Mouse (Mus musculus): ENCODE measurements around the gene Fbxl5. TPM values are rescaled to one million over a fixed set of nuclear protein-coding genes. Genes with fewer than 3 reads are reported as not detected.

Fbxl5 gene
- 68.7 and 71.3 TPM in 2 replicates for polyA plus RNA-seq (2014; fragmentation: Nextera tagmentation; extraction: Ambion mirVana)

GRCm38 (mm10) chr5:43821538-43821937 is at the start of gene Fbxl5:
Gene Fbxl5, minus strand, starts transcription at chr5:43821638.
- Histone ChIP-seq H3K27ac (ENCODE audit: low read length) (no peak within 1 kb of the TSS), H3K9ac (replicated peaks; ENCODE audit: low read depth, low read length) (no peak within 1 kb of the TSS)

DNA sequence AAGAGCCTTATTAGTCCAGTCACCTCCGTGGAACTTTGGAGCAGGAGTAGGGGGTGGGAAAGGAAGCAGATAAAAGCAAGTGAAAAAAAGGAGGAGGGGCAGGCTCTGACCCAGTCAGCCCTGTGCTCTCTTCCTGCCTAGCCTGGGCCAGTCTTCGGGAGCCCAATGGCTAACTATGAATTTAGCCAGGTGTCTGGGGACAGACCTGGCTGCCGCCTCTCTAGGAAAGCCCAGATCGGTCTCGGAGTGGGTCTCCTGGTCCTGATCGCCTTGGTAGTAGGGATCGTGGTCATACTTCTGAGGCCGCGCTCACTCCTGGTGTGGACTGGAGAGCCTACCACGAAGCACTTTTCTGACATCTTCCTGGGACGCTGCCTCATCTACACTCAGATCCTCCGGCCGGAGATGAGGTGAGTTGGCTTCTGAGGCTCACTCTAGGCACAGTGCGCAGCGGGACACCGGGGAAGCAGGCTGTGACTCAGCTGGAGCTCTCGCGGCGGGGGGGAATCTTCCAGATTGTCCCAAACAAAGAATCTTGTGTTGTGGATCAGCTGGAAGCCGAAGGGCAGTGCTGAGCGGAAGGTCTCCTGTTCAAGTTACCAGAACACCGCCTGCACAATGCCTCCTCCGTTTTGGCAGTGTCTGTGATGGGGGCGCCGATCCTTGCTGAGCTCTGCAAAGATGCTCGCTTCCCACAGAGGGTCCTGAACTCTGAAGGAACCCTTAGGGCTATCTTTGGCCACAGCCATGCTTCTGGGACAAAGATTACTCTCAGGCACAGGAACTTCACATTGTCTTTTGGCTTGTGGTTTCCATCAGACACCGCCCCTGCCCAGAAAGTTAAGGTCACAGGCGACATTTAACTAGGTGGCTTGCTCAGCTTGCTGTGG is 47.5 kb upstream of the Fbxl5 start:
- 5% methylated on average over 28 of the region's 28 CpGs for WGBS
- peak overlapping the region; percentile 34 for H3K4me3 ChIP-seq (ENCODE audit: low read depth, low read length)
- peak overlapping the region; percentile 28; the same call in 1 of the 2 replicates for H3K9ac ChIP-seq (replicated peaks; ENCODE audit: low read depth, low read length)
- H3K36me3 ChIP-seq (ENCODE audit: control insufficient read depth, insufficient read depth, low read length), result no peaks in the 10 kb centered on the region
- no peaks in the 10 kb centered on the region for H3K27me3 ChIP-seq (ENCODE audit: control insufficient read depth, insufficient read depth, low read length)
- no peaks in the 10 kb centered on the region for H3K9me3 ChIP-seq (ENCODE audit: control insufficient read depth, low read depth, low read length)
- H3K4me2 ChIP-seq (replicated peaks; ENCODE audit: low read depth, low read length), result peak overlapping the region; percentile 66
- ATAC-seq (ENCODE audit: insufficient number of reproducible peaks, insufficient read depth, low FRiP score, low read depth), result no peak
- 0 out of 2 replicates have a peak, but pooled peaks cover 4% of the 10 kb centered on the region for H3K4me1 ChIP-seq (ENCODE audit: control insufficient read depth, insufficient read depth, low read length)
- peak overlapping the region; percentile 33 for H3K27ac ChIP-seq (ENCODE audit: low read length)

More at GRCm38 (mm10) chr5:43821538-43821937, at the start of gene Fbxl5:
- H3K4me1 ChIP-seq (ENCODE audit: control insufficient read depth, insufficient read depth, low read length), result no peaks in the 10 kb centered on the region
- WGBS, result 82% methylated on average over 19 of the region's 19 CpGs
- no peak within 1 kb of the TSS for H3K4me3 ChIP-seq (ENCODE audit: low read depth, low read length)
- no peaks in the 10 kb centered on the region for H3K27me3 ChIP-seq (ENCODE audit: control insufficient read depth, insufficient read depth, low read length)
- H3K9me3 ChIP-seq (ENCODE audit: control insufficient read depth, low read depth, low read length), result no peaks in the 10 kb centered on the region
- H3K36me3 ChIP-seq (ENCODE audit: control insufficient read depth, insufficient read depth, low read length), result no peaks in the 10 kb centered on the region
- H3K4me2 ChIP-seq (replicated peaks; ENCODE audit: low read depth, low read length), result no peak within 1 kb of the TSS
- ATAC-seq (ENCODE audit: insufficient number of reproducible peaks, insufficient read depth, low FRiP score, low read depth), result no peak

- Histone ChIP-seq H3K4me2 (replicated peaks; ENCODE audit: low read depth, low read length) (peak within 1 kb of the TSS; percentile 66), H3K9me3 (ENCODE audit: control insufficient read depth, low read depth, low read length) (no peaks in the 10 kb centered on the region), H3K4me1 (ENCODE audit: control insufficient read depth, insufficient read depth, low read length) (0 out of 2 replicates have a peak, but pooled peaks cover 4% of the 10 kb centered on the region), H3K4me3 (ENCODE audit: low read depth, low read length) (peak within 1 kb of the TSS; percentile 34), H3K36me3 (ENCODE audit: control insufficient read depth, insufficient read depth, low read length) (no peaks in the 10 kb centered on the region), H3K27me3 (ENCODE audit: control insufficient read depth, insufficient read depth, low read length) (no peaks in the 10 kb centered on the region), H3K9ac (replicated peaks; ENCODE audit: low read depth, low read length) (peak within 1 kb of the TSS; percentile 28; the same call in 1 of the 2 replicates), H3K27ac (ENCODE audit: low read length) (peak within 1 kb of the TSS; percentile 33)
- no peak for ATAC-seq (ENCODE audit: insufficient number of reproducible peaks, insufficient read depth, low FRiP score, low read depth)
Measured at GRCm38 (mm10) chr5:43868253-43868652, 46.8 kb upstream of the Fbxl5 start, which contains the start of gene Cd38. Gene Cd38, plus strand, starts transcription at chr5:43868553.

DNA sequence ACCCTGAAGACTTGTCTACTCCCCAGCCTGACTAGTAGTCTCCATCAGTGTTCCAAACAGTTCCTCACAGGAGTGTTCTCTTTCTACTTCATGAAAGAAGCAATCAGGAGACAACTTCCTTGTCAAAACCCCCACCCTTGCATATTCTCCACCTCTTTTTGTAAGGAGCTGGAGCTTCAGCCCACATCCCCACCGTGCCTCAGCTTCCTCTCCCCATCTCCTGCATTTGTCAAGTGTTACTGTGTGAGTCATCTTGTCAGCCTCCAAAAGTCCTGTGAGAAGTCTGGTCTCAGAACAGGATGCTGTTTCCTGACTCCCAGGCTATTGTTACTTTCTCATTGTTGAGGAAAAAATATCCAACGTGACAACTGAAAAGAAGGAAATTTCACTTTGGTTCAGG is 43.9 kb upstream of the Fbxl5 start:
- WGBS, result 63% methylated on average over 2 of the region's 2 CpGs
- no peak overlapping the region for H3K4me3 ChIP-seq (ENCODE audit: low read depth, low read length)
- no peaks in the 10 kb centered on the region for H3K27me3 ChIP-seq (ENCODE audit: control insufficient read depth, insufficient read depth, low read length)
- 0 out of 2 replicates have a peak, but pooled peaks cover 4% of the 10 kb centered on the region for H3K4me1 ChIP-seq (ENCODE audit: control insufficient read depth, insufficient read depth, low read length)
- ATAC-seq (ENCODE audit: insufficient number of reproducible peaks, insufficient read depth, low FRiP score, low read depth), result no peak
- H3K9me3 ChIP-seq (ENCODE audit: control insufficient read depth, low read depth, low read length), result no peaks in the 10 kb centered on the region
- no peaks in the 10 kb centered on the region for H3K36me3 ChIP-seq (ENCODE audit: control insufficient read depth, insufficient read depth, low read length)
- H3K27ac ChIP-seq (ENCODE audit: low read length), result no peak overlapping the region
- H3K4me2 ChIP-seq (replicated peaks; ENCODE audit: low read depth, low read length), result no peak overlapping the region
- no peak overlapping the region for H3K9ac ChIP-seq (replicated peaks; ENCODE audit: low read depth, low read length)

- no peaks in the 10 kb centered on the region for H3K27me3 ChIP-seq (ENCODE audit: control insufficient read depth, insufficient read depth, low read length)
- no peak overlapping the region for H3K4me3 ChIP-seq (ENCODE audit: low read depth, low read length)
- H3K27ac ChIP-seq (ENCODE audit: low read length), result no peak overlapping the region
- no peaks in the 10 kb centered on the region for H3K36me3 ChIP-seq (ENCODE audit: control insufficient read depth, insufficient read depth, low read length)
- H3K4me1 ChIP-seq (ENCODE audit: control insufficient read depth, insufficient read depth, low read length), result no peaks in the 10 kb centered on the region
- 41% methylated on average over 6 of the region's 6 CpGs for WGBS
- H3K9me3 ChIP-seq (ENCODE audit: control insufficient read depth, low read depth, low read length), result no peaks in the 10 kb centered on the region
- no peak overlapping the region for H3K9ac ChIP-seq (replicated peaks; ENCODE audit: low read depth, low read length)
- no peak overlapping the region for H3K4me2 ChIP-seq (replicated peaks; ENCODE audit: low read depth, low read length)
- ATAC-seq (ENCODE audit: insufficient number of reproducible peaks, insufficient read depth, low FRiP score, low read depth), result peak; percentile 46; the same call in 1 of the 2 replicates
Measured at GRCm38 (mm10) chr5:43863642-43864041, 42.2 kb upstream of the Fbxl5 start.

DNA sequence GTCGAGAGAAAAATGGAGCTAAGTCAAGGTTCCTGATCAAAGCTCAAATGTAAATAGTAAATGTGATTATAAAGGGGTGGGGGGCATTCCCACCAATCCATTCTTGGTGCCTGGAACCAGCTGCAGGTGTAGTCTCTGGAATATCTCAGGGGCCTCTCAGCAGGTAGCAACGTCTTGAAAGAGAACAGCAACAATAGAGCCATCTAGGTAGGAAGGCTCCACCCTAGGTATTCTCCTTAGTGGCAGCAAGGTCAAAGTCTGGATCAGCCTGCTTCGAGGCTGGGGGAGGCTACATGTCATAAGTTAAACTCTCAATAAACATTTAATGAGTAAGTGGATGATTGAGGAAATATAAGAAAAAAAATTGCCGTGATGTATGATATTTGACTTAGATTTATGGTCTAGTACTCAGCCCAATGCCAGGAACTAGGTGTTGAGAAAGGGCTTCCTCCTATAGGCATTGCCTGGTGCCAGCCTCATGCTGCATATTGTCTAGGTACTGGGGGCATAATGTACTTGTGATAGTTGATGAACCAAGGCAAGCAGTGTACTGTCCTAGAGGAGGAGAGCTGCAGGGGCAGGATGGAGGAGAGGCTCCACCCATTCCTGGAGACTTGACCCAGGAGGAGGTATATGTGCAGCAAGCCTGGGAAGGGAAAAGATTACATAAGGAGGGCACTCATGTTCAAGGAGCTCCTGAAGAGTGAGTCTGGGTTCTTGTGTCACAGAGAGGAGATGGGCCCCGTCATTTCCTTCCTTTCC is 39.4 kb upstream of the Fbxl5 start:
- WGBS, result 54% methylated on average over 5 of the region's 5 CpGs
- no peak overlapping the region for H3K4me2 ChIP-seq (replicated peaks; ENCODE audit: low read depth, low read length)

DNA sequence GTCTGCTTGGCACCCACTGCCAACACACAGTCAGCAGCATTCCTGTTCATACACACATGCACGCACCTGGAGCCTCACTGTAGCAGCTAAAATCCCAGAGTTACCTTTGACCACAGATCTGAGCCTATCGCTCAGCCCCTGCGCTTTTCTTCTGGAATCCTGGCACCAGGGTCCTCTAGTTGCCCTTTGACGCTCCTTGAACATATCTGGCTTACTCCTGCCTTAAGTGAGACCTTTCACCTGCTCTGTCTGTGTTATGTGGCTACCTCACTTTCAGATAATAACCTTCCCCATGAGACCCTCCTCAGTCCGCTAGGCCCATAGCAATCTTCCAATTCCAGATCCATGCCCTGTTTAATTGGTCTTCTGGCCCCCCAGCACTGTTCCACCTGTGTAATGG is 38.7 kb upstream of the Fbxl5 start:
- Histone ChIP-seq H3K4me2 (replicated peaks; ENCODE audit: low read depth, low read length) (no peak overlapping the region), H3K27ac (ENCODE audit: low read length) (no peak overlapping the region), H3K9me3 (ENCODE audit: control insufficient read depth, low read depth, low read length) (no peaks in the 10 kb centered on the region), H3K4me1 (ENCODE audit: control insufficient read depth, insufficient read depth, low read length) (no peaks in the 10 kb centered on the region), H3K4me3 (ENCODE audit: low read depth, low read length) (no peak overlapping the region), H3K27me3 (ENCODE audit: control insufficient read depth, insufficient read depth, low read length) (no peaks in the 10 kb centered on the region), H3K9ac (replicated peaks; ENCODE audit: low read depth, low read length) (no peak overlapping the region), H3K36me3 (ENCODE audit: control insufficient read depth, insufficient read depth, low read length) (no peaks in the 10 kb centered on the region)
- no peak for ATAC-seq (ENCODE audit: insufficient number of reproducible peaks, insufficient read depth, low FRiP score, low read depth)
- 90% methylated on average over 5 of the region's 5 CpGs for WGBS

More for the DNA sequence above, 39.4 kb upstream of the Fbxl5 start:
- no peak for ATAC-seq (ENCODE audit: insufficient number of reproducible peaks, insufficient read depth, low FRiP score, low read depth)
- Histone ChIP-seq H3K27me3 (ENCODE audit: control insufficient read depth, insufficient read depth, low read length) (no peaks in the 10 kb centered on the region), H3K9me3 (ENCODE audit: control insufficient read depth, low read depth, low read length) (no peaks in the 10 kb centered on the region), H3K4me3 (ENCODE audit: low read depth, low read length) (no peak overlapping the region), H3K4me1 (ENCODE audit: control insufficient read depth, insufficient read depth, low read length) (no peaks in the 10 kb centered on the region), H3K36me3 (ENCODE audit: control insufficient read depth, insufficient read depth, low read length) (no peaks in the 10 kb centered on the region), H3K27ac (ENCODE audit: low read length) (no peak overlapping the region), H3K9ac (replicated peaks; ENCODE audit: low read depth, low read length) (no peak overlapping the region)

- no peak overlapping the region for H3K9ac ChIP-seq (replicated peaks; ENCODE audit: low read depth, low read length)
- H3K9me3 ChIP-seq (ENCODE audit: control insufficient read depth, low read depth, low read length), result no peaks in the 10 kb centered on the region
- H3K4me1 ChIP-seq (ENCODE audit: control insufficient read depth, insufficient read depth, low read length), result no peaks in the 10 kb centered on the region
- no peaks in the 10 kb centered on the region for H3K36me3 ChIP-seq (ENCODE audit: control insufficient read depth, insufficient read depth, low read length)
- H3K27me3 ChIP-seq (ENCODE audit: control insufficient read depth, insufficient read depth, low read length), result no peaks in the 10 kb centered on the region
- ATAC-seq (ENCODE audit: insufficient number of reproducible peaks, insufficient read depth, low FRiP score, low read depth), result no peak
- no peak overlapping the region for H3K4me2 ChIP-seq (replicated peaks; ENCODE audit: low read depth, low read length)
- WGBS, result 87% methylated on average over 8 of the region's 8 CpGs
- H3K27ac ChIP-seq (ENCODE audit: low read length), result no peak overlapping the region
- no peak overlapping the region for H3K4me3 ChIP-seq (ENCODE audit: low read depth, low read length)
Measured at GRCm38 (mm10) chr5:43859663-43860062, 38.2 kb upstream of the Fbxl5 start.

Data from stomach, embryonic 14.5 days (tissue).